Mouse (Mus musculus) neural tube, postnatal 0 days (tissue): ENCODE results near the gene Gm20736. TPM values are rescaled to one million over a fixed set of nuclear protein-coding genes. Genes with fewer than 3 reads are reported as not detected.

ENCODE experiments used
- polyA plus RNA-seq: library from polyadenylated mRNA; unstranded; fragments of >200 nt; fragmentation: Nextera tagmentation; extraction: Ambion mirVana; gene quantifications from 2 replicates; pipeline ENCODE4 v1.2.1, GENCODE M21; 2015

Gene Gm20736
- not detected in 2 replicates for polyA plus RNA-seq

GRCm38 (mm10) chrY:65377390-65377789 lies at the start of gene Gm20736:
Gene Gm20736, plus strand, starts transcription at chrY:65377690.

Other genes starting within 250 kb of the Gm20736 start
- not detected in 2 replicates for gene Gm20924, start 170.2 kb upstream of the Gm20736 start, polyA plus RNA-seq